Mouse (Mus musculus): Measurements from ENCODE around the gene Snrpd2. TPM values are rescaled to one million over a fixed set of nuclear protein-coding genes. Genes with fewer than 3 reads are reported as not detected.
"Not testable (repeated sequence)": the region's sequence is repeated elsewhere in the genome, so short reads cannot be mapped to it uniquely, and the experiment has no call there.

Gene Snrpd2
- total RNA-seq, 1 experiment from 2014 or later: 42.9 TPM

DNA sequence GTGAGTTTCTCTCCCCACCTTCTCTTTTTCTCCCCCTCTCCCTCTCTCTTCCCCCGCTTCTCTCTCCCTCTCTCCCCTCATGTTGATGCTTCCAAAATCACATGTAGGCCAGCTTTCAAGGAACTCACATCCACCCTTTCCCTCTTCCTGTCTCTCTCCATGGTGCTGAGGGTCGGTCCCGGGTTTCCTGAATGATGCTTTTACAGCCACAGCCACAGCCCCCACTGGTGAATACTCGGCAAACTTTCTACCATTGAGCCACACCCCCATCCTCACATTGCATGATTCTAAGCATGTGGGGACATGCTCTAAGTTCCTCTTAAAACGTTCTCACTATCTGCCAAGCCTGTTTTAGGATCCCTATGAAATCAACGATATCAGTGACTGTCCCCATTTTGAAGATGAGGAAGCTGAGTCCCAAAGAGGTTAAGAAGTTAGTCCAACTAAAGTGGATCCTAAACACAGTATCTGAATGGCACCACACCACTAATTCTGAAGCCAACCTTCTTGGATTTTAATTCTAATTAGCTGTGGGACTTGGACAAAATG is 2.0 kb upstream of the Snrpd2 start:
- ATAC-seq (replicated peaks; ENCODE audit: insufficient number of reproducible peaks, low FRiP score, low TSS enrichment, poor library complexity, severe bottlenecking): no peak

DNA sequence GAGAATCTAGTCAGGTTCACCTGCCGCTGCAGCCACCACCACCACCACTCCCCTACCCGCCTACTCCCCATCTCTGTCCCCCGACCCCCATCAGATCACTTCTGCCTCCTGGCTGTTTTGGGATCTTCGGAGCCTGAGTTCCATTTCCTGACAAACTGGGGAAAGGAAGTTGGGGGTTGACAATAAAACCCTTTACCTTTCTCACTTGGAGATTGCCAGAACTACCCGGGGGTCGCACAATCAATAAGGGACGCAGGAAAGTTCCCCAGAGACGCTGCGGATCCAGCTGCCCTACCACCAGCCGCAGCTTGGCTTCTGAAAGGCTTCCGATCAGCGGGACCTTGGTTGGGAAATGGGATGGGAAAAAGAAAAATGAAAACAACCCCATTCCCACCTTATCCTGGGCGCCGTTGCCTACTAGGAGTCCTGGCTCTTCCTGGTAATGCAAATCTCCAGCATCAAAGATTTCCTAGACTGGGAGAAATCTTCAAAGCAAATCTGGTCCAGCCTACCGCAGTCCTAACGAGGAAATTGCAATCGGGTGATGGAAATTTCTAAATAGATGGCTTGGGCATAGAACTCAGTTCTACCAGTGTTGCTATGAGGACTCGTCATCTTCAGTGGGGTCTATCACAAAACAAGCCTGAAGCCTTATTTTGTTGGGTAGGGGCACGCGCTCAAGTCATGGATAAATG is 1.2 kb upstream of the Snrpd2 start:
- no peak for ATAC-seq (replicated peaks; ENCODE audit: insufficient number of reproducible peaks, low FRiP score, low TSS enrichment, poor library complexity, severe bottlenecking)

DNA sequence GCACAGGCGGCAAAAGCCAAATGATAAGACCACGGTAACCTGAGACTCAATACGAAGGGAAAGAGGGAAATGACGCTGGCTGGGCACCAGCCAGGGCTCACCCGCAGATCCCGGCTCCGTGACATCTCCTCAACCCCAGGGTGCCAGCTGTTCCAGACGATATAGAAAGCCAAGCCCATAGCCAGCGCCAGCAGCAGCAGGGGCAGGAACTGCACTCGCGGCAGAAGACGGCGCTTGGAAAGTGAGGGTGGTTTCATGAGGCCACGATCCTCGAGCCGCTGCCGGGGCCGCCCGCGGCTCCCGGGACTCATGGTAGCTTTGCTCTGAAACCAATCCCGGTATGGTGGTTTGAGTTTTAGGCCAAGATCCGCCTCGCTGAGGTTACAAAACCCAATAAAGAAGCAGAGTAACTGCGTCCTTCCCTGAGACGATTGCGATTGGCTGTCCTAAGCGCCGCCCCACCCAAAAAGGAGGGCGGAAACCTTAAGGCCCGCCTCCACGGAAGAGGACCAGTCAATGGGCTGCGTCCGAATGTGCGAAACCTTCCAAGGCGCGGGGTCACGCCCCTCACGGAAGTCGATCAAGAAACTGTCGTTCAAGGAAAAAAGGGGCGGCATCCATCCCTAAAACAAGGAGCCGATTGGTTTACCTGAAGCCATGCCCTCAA is 514 bp upstream of the Snrpd2 start, which contains the start of gene Qpctl:
Qpctl (minus strand) TSS at position 417 of the 667 bp plus-strand sequence.
- peak; percentile 89 for ATAC-seq (replicated peaks; ENCODE audit: insufficient number of reproducible peaks, low FRiP score, low TSS enrichment, poor library complexity, severe bottlenecking)

DNA sequence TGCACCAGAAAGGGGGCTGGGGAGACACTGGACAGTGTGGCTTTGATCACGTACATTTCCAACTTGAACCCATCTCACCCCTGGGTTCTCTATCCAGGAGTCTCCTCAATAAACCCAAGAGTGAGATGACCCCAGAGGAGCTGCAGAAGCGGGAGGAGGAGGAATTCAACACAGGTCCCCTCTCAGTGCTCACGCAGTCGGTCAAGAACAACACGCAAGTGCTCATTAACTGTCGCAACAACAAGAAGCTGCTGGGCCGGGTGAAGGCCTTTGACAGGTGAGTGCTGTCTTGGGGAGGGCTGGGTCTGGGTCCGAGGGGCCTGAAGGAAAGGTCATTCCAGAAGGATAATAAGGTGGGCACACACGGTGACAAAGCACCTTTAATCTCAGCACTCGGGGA is 1.6 kb downstream of the Snrpd2 start:
- ATAC-seq (replicated peaks; ENCODE audit: insufficient number of reproducible peaks, low FRiP score, low TSS enrichment, poor library complexity, severe bottlenecking): not testable (repeated sequence)

DNA sequence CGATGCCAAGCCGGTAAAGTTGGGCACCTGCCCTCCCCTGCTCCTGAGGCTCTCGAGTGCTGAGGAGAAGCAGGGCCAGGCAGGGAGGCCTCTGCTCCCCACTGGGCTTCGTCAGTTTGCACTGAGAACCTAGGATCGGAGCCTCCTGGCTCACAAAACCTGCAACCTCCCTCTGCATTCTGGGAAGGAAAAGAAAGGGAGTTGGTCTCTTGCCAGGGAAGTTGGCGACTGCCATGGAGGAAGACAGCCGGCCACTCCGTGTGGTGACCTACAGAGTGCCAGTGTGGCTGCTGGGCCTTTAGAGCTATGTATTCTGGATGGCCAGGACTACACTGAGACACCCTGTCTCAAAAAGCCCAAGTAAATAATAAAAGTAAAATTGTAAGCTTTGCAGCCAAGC is 5.3 kb downstream of the Snrpd2 start:
- no peak for ATAC-seq (replicated peaks; ENCODE audit: insufficient number of reproducible peaks, low FRiP score, low TSS enrichment, poor library complexity, severe bottlenecking)

DNA sequence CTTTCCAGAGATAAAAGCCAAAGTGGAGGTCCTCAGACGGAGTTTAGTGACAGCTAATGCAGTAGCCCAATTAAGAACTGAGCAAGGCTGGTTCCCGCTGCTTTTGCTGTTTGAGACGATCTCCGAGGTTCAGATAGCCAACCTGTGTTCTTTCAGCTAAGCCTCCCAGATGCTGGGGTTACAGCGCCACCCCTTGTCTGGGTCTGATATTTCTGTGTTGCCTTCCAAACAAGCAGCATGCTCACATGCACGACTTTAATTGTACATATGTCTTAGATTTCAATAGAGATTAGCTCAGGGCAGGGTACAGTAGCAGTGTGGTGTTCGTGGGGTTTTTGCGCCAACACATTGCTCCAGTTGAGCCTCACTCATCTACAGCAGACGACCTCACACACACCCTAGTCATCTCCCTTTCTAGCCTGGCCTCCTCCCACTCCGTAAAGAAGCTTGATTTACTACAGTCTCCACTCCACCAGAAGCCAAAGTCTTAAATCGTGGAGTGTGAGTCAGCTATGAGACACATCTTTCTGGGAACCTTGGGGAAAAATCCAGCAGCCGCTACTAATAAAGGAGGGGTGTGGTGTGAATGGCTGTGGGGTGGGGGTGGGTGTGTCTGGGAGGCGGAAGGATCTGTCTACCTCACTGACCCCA is 6.4 kb downstream of the Snrpd2 start:
- ATAC-seq (replicated peaks; ENCODE audit: insufficient number of reproducible peaks, low FRiP score, low TSS enrichment, poor library complexity, severe bottlenecking): no peak

DNA sequence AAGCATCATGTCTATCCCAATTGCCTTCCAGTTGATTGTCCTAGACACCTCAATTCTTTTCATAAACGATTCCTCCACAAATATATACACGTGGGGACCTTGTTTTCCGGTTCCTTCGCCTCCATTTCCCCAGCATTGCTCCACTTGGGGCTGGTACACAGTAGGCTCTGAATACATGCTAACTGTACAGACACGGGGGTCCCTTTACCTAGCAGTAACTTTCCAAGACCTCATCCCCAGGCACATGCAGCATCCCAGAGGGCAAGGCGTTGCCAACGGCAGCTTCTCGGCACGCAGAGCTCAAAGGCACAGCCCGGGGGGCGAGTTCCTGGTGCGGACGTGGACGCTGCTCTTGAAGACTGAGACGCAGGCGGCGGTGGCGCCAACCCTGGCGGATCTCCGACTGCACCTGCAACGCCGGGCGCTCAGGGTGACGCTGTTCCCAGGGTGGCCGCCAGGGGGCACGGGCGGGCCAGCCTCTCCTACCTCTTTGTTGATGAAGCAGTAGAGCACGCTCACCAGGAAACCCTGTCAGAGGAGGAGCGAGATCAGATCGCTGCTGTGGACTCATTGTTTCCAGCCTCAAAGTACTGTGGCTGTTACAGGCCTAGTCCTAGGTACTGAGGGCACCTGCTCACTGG is 7.8 kb downstream of the Snrpd2 start:
- ATAC-seq (replicated peaks; ENCODE audit: insufficient number of reproducible peaks, low FRiP score, low TSS enrichment, poor library complexity, severe bottlenecking): peak; percentile 87

DNA sequence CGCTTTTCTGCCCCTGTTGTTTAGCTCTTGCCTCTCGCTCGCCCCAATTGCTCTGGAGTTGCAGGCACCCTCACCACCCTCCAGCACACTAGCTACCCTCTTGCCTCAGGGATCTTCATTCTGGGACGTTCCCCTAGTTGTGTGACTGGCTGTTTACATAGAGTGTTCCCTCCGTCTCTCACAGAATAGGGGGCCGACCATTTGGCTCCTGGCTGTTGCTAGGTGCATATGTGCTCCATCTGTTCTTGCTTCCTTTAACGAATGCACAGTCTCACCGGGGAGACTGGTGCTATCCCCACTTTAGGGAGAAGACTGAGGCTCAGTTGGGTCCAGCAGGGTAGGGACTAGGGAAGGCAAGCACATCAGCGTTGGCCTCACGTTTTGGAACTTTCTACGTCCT is 9.1 kb downstream of the Snrpd2 start:
- ATAC-seq (replicated peaks; ENCODE audit: insufficient number of reproducible peaks, low FRiP score, low TSS enrichment, poor library complexity, severe bottlenecking): no peak

DNA sequence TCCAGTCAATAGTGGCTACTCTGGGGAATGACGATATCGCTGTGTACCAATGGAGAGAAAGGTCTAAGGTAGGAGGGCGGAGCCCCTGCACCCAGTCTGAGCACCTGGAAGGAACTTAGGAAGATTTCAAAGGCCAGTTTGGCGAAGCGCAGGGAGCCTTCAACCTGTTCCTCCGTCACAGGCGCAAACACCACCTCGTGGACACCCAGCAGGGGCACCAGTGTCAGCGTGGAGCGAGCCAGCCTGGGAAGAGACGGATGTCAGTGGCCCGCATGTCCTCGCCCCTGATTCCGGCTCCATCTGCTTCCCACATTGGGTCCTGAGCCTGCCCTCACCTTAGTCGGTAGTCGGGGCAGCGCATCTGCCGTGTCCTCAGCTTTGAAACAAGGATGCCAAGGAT is 9.9 kb downstream of the Snrpd2 start:
- ATAC-seq (replicated peaks; ENCODE audit: insufficient number of reproducible peaks, low FRiP score, low TSS enrichment, poor library complexity, severe bottlenecking): no peak

DNA sequence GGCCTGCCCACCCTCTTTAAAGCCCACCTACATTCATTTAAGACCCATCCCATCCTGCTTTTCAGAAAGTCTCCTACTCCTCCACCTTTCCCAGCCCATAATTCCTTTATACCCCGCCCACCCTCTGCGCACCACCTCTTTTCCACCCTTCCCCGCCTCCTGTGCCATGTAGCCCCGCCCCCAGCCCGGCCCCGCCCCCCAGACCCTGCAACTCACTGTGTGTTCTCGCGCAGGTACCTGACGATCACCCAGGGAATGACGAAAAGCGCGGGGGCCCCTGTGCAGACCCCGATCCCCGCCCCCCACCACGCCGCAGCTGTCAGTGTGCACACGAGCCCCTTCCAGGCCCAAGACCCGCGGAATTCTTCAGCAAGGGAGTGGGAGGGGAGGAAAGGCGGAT is 10.6 kb downstream of the Snrpd2 start:
- ATAC-seq (replicated peaks; ENCODE audit: insufficient number of reproducible peaks, low FRiP score, low TSS enrichment, poor library complexity, severe bottlenecking): no peak

DNA sequence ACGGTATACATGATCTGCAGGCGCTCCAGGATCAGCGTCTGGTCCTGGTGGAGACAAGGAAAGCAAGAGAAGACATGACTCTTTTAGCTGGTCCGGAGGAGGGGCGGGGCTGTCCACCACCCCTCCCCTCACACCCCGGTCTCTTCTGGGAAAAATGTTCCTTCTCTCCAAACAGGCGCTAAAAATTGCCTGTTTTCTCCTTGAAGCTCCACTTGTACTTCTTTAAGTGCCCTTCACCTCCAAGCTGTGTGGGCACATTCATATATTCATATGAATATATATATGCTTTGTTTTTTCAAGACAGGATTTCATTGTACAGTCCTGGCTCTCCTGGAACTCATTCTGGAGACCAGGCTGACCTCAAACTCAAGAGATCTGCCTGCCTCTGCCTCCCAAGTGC is 13.4 kb downstream of the Snrpd2 start:
- no peak for ATAC-seq (replicated peaks; ENCODE audit: insufficient number of reproducible peaks, low FRiP score, low TSS enrichment, poor library complexity, severe bottlenecking)

DNA sequence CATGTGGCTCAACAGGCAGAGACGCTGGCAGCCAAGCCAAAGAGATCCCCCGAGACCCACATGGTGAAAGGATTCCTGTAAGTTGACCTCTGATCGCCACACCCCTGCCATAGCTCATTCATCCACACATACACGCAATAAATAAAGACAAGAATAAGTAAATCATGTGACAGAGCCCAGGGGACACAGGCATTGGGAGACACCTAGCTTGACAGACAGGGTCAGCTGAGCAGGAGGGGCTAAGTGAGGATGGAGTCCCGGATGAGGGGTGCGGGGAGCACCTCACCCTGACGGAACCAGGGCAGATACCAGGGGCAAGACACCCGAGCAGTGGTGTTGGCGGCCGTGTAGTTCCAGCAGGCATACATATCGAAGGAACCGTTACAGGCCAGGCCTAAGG is 14.2 kb downstream of the Snrpd2 start:
- ATAC-seq (replicated peaks; ENCODE audit: insufficient number of reproducible peaks, low FRiP score, low TSS enrichment, poor library complexity, severe bottlenecking): no peak

DNA sequence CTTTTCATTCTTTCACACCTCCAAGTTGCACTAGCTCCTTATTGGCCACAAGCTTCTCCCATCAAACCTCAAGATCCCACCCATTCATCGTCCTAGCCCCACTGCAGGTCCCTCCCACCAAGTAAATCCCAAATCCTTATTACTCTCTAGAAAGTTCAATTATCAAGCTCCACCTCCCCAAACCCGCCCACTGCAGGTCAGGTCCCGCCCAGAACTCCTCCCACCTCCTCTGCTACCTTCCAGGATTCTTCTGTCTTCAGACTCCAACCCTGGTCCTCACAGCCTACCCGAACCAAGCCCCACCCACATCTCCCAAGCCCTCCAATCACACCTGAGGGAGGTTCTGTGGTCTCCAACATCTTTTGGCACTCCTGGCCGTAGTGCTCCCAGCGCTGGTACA is 14.7 kb downstream of the Snrpd2 start:
- ATAC-seq (replicated peaks; ENCODE audit: insufficient number of reproducible peaks, low FRiP score, low TSS enrichment, poor library complexity, severe bottlenecking): no peak

DNA sequence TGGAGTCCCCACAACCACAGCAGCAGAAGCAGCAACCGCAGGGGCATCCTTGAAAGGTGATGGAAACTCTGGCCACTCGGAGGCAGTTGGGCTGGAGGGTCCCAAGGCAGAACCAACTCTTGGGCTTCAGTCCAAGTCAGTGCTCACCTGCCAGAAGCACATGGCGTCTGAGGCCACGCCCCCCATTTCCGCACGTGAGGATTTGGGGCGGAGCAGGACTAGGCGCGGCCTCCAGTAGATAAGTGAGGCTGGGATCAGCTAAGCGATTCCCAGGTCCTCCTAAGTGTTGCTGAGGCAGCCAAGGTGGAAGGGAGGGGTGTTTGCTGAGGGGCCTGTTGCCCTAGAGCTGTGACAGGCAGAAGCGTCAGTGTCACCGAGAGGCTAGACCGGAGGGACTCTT is 15.5 kb downstream of the Snrpd2 start:
- no peak; the same call in 1 of the 2 replicates for ATAC-seq (replicated peaks; ENCODE audit: insufficient number of reproducible peaks, low FRiP score, low TSS enrichment, poor library complexity, severe bottlenecking)

DNA sequence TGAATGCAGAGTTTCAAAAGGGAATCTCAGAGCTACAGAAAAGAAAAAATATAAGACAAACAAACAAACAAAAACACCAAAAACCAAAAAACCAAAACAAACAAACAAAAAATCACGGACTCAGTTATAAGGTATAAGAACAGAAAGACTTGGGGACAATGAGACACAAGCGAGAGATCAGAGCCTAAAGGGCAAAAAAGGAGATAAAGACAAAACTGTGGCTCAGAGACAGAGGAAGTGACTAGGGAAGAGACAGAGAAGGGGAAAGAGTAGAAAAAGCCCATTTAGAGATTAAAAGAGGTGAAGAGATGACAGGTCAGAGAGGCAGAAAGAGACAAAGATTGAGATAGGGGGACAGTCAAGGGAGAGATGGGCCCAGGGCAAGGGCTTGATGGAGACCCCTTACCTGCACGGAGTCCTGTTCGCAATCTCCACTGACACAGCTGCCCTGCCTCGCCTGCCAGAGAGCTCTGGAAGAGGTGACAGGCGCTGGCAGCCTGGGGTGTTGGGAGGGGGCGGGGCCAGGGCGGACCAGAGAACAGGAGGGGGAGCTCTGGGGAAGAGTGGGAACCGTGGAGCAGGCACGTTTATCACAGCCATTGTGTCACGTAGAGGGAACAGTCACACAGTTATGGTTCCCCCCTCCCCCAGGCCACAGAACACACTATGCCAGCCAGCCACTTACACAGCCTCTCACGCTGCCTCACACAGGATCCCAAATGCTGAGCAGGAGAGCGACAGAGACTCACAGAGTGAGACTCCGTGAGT is 16.3 kb downstream of the Snrpd2 start, which contains the start of gene Gipr:
Gipr (minus strand) TSS at position 472 of the 768 bp plus-strand sequence.
- no peak for ATAC-seq (replicated peaks; ENCODE audit: insufficient number of reproducible peaks, low FRiP score, low TSS enrichment, poor library complexity, severe bottlenecking)

DNA sequence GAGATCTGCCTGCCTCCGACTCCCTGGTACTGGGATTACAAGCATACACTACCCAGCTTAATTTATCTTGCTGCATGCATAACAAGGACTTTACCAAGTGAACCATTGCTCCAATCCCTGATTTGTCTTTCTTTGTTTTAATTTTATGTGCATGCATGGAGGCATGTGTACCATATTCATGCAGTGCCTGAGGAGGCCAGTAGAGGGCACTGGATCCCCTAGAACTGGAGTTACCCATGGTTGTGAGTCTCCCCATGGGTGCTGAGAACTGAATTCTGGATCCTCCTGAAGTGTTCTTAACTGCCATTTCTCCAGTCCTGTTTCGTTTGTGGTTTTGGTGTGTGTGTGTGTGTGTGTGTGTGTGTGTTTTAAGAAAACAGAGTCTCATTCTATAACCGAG is 17.5 kb downstream of the Snrpd2 start:
- no peak for ATAC-seq (replicated peaks; ENCODE audit: insufficient number of reproducible peaks, low FRiP score, low TSS enrichment, poor library complexity, severe bottlenecking)

DNA sequence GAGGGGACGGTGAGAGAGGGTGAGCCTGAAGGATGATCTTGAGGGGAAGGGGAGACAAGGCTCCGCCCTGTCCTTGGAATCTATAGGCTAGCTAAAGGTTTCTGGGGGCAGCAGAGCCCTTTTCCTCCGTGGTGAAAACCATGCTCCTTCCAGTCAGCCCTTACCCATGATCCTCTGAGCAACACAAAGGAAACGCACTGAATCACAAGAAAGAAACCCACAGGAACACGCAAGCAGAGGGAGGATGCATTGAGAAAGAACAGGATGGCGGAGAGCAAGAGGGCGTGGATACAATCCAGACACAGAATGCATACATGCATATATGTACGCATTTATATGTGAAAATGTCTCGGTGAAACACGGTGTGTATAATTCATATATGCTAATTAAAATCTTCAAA is 20.0 kb downstream of the Snrpd2 start:
- ATAC-seq (replicated peaks; ENCODE audit: insufficient number of reproducible peaks, low FRiP score, low TSS enrichment, poor library complexity, severe bottlenecking): no peak

DNA sequence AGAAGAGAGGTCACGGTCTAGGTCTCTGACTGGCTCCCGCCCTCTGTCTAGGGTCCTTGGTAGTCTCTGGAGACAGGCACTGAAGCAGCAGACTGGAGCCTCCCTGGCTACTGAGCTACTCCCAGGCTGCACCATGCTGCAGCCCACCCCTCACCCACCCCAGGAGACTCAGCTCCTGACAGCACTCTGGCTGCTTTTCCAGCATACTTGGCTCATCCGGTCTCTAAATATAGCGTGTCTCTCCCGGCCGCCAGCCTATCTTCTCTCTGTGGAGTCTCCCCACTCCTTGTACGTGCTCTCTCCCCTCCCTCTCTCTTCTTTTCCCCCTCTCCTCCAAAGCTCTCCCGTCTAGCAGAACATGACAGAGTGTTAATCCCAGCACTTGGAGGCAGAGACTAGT is 20.6 kb downstream of the Snrpd2 start:
- ATAC-seq (replicated peaks; ENCODE audit: insufficient number of reproducible peaks, low FRiP score, low TSS enrichment, poor library complexity, severe bottlenecking): no peak

DNA sequence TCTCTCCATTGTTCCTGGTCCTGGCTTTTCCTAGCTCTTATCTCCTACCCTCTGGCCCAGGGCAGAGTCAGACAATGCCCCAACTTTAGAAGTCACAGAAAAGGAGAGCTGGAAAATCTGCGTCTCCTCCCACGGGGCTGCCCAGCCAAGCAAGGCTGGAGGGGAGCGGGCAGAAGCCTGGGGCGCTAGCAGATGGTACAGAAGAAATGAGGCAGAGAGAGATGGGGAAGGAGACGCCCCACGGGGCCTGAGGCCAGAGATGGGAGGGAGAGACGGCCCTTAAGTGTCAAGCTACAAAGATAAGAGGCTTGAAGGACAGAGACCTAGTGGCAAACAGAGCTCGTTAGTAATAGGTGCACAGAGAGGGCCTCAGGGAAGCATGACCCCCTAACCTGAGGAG is 22.3 kb downstream of the Snrpd2 start:
- ATAC-seq (replicated peaks; ENCODE audit: insufficient number of reproducible peaks, low FRiP score, low TSS enrichment, poor library complexity, severe bottlenecking): no peak

Data from monocyte, adult 5-6 weeks (primary cell).